Mouse (Mus musculus) heart, adult 11 months (tissue): ENCODE results near the gene Scaf11.

Source experiments
- DNase-seq: peaks from one replicate; pipeline ENCODE4 v3.0.0; 2022

Gene Scaf11

GRCm38 (mm10) chr15:96395071-96395470 lies 65.6 kb downstream of the Scaf11 start:
- peak; percentile 74 for DNase-seq

GRCm38 (mm10) chr15:96392878-96393277 lies 67.8 kb downstream of the Scaf11 start:
- DNase-seq = no peak

GRCm38 (mm10) chr15:96388565-96388964 lies 72.1 kb downstream of the Scaf11 start:
- DNase-seq = peak; percentile 33

DNA sequence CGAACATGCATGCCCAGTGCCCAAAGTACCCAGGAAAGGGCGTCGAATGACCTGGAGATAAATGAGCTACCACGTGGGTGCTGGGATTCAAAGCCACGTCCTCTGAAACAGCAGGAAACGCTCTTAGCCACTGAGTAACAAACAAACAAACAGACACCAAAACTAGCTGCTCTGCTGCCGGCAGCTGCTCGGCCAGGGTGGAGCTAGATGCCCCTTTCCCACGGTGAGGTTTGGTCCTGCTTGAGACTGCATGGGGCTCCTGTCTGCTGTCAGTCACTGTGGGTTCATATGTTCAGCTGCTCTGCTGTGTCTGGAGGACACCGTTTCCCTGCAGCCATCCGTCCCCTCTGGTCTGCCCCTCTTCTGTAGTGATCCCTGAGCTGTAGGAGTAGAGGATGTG lies 78.4 kb downstream of the Scaf11 start:
- DNase-seq = peak; percentile 83

- DNase-seq = peak; percentile 90
Measured at GRCm38 (mm10) chr15:96377701-96378100, 82.9 kb downstream of the Scaf11 start.

DNA sequence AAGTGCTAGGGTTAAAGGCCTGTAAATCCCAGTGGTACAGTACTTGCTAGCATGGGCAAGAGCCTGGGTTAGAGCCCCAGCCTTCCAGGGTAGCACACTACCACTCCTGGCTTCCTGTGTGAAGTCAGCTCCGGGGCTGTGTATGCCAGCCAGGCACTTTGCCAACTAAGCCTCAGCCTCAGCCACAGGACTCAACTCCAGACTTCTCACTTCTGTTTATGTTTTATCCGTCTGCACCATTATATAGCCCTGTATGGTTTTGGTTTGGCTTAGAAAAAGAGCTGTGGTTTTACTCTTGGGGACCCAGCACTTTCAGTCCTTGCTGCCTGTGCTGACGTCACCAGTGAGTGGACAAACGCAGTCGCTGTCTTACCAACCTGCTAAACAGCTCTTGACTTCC lies 83.4 kb downstream of the Scaf11 start:
- peak; percentile 94 for DNase-seq

DNA sequence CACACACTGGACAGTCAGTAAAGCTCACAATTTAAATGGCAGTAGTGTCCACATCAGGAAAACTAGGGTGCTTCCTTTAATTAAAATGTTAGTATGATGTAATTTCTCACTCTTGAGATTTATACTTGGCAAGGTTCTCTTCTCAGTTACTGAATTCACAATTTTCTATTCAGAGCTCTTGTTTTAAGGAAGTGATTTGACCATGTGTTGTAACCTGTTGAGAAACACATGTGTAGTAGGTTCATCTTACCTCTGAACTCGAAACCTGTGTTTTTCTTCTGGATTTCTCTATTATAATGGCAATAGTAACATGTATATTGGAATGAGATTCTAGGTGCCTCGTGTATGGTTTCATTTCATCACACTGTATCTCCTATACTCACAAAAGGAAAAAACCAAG lies 84.4 kb downstream of the Scaf11 start:
- no peak for DNase-seq

- peak; percentile 55 for DNase-seq
Measured at GRCm38 (mm10) chr15:96373161-96373560, 87.5 kb downstream of the Scaf11 start.

GRCm38 (mm10) chr15:96372628-96373027 lies 88.0 kb downstream of the Scaf11 start:
- DNase-seq = no peak

DNA sequence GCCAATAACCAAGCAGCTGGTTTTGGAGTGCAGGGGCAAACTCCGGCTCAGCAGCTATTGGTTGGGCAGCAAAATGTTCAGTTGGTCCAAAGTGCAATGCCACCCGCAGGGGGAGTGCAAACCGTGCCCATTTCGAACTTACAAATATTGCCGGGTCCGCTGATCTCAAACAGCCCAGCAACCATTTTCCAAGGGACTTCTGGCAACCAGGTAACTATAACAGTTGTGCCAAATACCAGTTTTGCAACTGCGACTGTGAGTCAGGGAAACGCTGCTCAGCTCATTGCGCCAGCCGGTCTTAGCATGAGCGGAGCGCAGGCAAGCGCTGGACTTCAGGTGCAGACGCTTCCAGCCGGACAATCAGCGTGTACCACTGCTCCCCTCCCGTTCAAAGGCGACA lies 89.3 kb downstream of the Scaf11 start:
- no peak for DNase-seq

DNA sequence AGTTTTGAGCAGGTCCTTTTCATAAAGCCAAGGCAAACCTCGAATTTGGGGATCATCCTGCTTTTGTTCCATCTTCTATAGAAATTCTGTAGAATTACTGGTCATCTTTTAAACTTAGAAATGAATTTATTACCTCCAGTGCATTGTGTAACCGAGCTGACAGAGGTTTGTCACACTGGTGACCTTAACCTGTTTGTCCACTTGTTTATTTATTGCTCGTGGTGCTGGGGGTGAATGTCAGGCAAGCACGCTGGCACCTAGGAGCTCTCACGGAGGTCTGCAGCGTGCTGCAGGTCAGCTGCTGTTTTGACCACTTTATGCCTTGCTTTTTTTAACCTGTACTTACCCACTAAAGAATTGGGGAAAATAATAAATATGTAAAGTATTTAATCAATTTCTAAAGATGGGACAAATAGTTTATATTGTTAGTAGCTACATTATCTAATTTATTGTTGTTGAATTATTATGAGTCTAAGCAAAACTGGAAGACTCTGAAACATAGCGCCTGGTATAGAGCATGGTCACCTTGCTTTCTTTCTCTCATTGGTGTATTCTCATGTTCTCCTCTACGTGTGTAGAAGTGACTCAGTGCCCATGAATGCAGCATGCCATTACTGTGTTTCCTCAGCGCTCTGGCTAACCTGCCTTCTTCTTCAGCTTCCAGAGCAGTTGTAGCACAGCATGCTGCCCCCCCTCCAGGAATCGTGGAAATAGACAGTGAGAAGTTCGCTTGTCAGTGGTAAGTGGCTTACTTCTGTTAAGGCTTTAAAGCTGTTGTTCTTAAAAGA lies 94.3 kb downstream of the Scaf11 start:
- no peak for DNase-seq

- no peak for DNase-seq
Measured at GRCm38 (mm10) chr15:96365351-96365750, 95.3 kb downstream of the Scaf11 start.
